Mouse (Mus musculus) retina, postnatal 7 days (tissue): ENCODE results near the gene Chrm2.

Experiments
- DNase-seq: peaks from one replicate; pipeline ENCODE4 v3.0.0-alpha.2; 2012; ENCODE audit warnings: low read depth, low spot score

The Chrm2 gene

DNA sequence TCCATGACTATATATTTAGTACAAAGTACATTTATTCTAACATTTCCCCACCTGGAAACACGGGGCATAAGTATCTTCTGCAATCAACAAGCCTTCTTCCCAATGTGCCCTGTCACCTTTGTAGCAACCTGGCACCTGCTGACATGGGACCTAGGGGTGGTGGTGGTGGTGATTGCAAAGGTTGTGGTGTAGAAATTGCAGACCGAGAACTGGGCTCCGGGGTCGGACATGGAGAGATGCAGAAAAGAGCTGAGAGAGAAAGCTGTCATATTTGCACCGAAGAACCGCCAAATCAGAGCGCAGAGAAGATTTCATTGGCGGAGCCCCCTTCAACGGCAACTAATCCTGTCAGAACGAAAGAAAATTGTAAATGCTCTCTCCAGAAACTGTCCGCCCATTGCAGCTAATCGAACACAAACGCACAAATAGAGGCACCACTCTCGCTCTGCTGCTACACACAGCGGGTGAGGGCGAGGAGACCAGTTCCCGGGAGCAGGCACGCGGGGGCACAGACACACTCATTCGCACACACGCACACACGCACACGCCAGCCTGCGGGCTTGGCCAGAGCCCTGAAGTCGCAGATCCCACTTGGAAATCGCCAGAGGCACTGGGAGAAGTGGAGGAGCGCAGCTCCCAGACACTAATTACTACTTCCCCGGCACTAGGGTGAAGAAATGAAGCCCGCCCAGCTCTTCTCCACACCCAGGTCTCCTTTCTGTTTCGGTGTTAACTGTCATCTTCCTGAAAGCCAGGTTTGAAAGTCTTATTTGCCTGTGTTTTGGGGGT, at the start of gene Chrm2:
TSS of gene Chrm2 (plus strand) at position 473 of the 789 bp plus-strand sequence.
- peak; percentile 23 for DNase-seq

GRCm38 (mm10) chr6:36373983-36374382, 13.9 kb upstream of the Chrm2 start:
- DNase-seq: no peak

DNA sequence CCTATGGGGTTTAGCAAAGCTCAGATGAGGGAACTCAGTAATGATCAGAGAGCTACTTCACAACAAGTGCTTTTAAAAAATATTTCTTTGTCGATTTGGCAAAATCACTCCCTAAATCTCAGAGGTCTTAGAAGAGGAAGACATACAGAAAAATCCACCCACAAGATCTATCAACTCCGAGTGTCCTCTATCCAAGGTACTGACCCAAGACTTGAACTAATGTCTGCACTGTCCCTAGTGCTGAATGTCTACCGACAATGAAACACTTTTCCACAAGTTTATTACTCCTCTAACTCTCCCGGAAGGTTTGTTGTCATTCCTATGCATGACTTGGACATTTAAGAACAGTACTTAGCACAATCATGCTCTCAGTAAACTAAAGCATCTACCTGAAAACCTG, 9.9 kb upstream of the Chrm2 start:
- DNase-seq: no peak

DNA sequence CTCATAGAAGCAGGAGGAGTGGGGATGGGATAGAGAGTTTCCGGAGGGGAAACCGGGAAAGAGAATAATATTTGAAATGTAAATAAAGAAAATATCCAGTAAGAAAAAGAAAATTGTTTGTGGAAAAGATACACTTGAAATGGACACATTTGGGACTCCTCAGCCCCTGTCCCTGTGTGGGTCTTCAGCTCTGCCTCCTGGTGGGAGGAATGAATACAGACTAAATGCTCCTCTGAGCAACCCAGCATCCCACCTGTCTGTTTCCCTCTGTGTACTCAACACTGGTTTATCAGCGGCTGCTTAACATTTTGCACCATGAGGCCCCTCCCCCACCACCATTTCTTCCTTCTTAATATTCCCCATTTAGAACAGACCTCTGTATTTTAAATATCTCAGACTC, 3.8 kb upstream of the Chrm2 start:
- DNase-seq: no peak

- DNase-seq: no peak
Observed at GRCm38 (mm10) chr6:36388401-36389259, 746 bp downstream of the Chrm2 start.

DNA sequence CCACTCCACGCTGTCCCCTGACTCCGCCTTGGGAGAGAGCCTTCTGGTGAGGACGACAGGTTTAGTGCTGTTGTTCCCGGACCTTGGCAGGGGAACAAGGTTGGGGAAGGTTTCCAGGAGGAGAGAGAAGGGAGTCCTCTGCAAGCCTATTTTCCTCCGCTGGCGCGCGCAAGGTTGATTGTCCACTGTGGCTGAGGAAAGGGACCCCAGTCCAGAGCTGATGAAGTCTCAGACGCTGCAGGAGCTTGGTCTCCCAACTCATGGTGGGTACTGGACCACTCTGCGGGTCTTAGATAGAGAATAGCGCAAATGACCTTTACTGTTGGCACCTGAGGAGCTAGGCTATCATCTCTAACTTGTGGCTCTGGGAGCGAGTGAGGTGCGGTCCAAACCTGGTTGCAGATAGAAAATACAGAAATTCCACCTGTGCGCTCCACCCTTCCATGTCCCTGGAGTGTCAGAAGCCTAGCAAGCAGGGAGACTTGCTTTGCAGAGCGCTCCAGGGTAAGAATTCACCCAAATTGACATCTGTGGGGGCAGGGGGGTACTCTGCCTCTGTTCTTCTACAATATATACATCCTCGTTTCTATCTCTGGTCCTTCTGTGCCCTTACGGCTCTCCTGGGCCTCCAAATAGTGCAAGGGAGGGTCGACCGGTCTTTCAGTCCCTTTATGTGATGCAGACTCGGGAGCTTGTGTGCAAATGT, 1.5 kb downstream of the Chrm2 start:
- DNase-seq: no peak

DNA sequence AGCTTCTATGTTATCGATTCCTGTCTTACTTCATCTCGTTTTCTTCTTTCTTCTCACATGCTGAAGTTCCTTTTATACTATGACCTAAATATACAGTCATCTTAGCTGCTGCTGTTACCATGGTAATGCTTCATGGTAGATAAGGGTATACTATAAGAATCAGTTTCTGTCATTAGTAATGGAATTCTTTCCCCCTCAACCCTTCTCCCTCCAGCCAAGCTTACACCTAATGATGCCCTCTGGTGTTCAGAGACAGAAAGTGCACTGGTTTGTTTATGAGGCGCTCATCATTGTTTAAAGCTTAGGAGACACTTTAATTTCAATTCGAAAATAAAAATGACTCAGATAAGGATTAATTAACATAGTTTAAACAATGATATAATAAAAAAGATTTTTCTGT, 5.8 kb downstream of the Chrm2 start:
- no peak for DNase-seq

DNA sequence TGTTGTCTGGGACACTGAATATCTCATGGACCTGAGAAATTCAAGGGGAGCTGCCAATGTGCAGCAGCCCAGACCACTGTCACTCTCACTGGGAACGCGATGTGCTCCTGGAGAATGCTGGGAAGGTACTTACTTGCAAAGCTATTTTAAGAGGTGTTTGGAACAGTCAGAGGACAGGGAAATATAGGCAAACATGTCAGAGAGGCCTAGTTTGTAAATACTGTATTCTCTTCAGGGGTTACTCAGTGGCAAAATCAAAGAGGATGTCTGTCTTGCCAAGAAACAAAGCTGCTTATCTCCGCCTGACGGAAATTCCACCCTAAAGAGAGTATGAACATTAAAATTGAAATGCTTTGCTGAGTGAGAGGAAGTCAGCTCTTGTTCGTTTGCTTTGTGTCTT, 17.3 kb downstream of the Chrm2 start:
- DNase-seq: no peak

DNA sequence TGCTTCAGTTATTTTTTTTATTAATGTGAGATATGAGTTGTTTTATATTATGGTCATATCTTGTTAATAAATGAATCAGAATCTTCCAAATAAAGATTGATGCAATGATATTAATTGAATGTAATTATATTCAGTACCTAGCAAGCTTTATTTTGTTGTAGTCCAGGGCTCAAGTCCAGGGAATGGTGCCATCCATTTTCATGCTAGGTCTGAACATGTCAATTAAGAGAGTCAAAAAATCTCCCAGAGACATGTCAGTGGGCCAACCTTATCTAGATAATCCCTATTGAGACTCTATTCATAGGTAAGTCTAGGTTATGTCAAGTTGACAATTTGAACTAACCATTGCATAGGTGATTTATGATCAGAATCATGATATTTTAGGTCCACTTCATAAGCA, 21.1 kb downstream of the Chrm2 start:
- DNase-seq: no peak

DNA sequence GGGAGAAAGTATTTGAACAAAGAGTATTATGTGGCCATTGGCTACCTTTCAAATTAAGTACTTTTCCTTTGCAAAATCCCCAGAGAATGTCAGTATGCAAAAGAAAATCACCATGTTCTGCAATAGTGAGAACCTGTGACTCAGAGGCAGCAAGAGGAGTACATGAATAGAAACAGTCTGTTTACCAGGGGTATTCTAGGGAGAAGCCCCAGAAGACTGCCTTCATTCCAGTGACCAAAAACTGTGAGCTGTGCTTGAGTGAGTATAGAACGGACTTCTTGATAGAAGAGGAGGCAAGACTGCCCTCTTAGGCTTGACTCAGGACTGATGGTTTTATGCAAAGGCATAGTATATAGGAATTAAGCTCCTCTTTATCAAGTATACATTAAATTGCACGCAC, 22.2 kb downstream of the Chrm2 start:
- DNase-seq: no peak

DNA sequence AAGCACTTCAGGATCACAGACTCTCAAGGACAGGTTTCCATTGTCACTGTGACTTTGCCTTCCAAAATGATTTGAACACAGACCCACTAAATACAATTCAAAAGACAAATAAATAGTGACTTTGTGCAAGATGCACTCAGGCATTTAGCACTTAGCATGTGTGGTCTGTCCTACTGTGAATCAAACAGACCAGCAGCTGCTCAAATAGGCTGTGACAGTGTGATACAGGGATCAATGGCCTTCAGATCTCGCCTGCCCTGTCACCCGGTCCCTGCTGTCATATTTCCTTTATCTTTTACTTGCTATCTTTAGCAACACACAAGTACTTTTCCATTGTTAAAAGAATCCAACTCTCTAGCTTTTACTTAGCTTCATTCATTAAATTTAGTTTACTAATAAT, 31.8 kb downstream of the Chrm2 start:
- DNase-seq: no peak

- no peak for DNase-seq
Observed at GRCm38 (mm10) chr6:36437964-36438363, 50.1 kb downstream of the Chrm2 start.

DNA sequence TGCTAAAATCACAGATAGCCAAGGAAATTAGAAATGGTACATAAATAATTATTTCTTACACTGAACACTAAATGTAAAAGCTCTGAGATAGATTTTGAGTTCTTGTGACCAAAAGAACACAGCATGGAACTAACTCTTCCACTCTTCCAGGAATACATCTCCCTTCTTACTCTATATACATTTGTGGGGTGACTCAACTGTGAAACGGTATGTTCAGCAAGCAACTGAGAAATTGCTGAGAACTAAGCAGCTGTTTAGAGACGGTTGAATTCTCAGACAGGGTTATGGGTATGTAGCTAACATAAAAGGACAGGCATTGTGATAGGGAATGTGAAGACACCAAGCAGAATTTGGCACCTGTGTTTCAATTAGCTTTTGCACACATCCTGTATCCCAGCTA, 51.3 kb downstream of the Chrm2 start:
- no peak for DNase-seq

DNA sequence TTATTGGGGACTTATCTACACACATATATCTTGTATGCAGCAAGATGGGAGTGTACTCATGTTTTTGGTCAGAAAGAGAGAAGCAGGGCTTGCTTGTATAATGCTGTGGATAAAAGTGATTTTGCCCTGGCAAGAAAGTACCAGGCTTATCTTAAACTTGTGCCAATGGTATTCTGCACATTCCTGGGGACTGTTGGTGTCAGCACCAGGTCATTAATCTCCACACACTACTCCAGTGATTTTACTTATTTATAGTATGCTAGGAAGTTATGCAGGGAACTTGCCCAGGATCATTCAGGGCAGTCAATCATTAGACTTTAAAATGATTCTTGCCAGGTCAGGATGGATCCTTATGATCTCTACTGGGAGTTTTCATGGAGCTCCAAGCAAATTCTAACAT, 63.6 kb downstream of the Chrm2 start:
- DNase-seq: no peak

DNA sequence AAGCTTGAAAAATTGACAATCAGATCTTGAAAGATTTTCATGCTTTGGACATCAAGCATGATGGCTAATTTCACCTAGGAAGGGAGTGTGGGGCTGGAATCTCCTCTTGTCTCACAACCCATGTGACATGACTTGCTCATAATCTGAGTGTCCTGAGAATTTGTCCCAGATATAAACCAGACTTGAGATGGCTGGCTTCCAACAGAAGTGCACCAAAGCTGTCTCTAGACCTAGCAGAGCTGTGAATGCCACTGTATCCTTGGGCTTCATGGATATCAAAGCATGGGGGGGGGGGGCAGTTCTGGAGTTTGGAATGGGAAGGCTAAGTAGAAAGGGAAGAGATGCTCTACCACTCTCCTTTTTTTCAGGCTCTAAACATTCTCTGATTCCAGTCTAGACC, 67.2 kb downstream of the Chrm2 start:
- no peak for DNase-seq

GRCm38 (mm10) chr6:36457015-36457414, 69.1 kb downstream of the Chrm2 start:
- DNase-seq: no peak

GRCm38 (mm10) chr6:36464008-36464407, 76.1 kb downstream of the Chrm2 start:
- DNase-seq: no peak

- no peak for DNase-seq
Observed at GRCm38 (mm10) chr6:36484132-36484665, 96.3 kb downstream of the Chrm2 start.

GRCm38 (mm10) chr6:36507008-36507663, 119.3 kb downstream of the Chrm2 start:
- DNase-seq: no peak

GRCm38 (mm10) chr6:36507946-36508345, 120.1 kb downstream of the Chrm2 start:
- peak; percentile 5 for DNase-seq

- no peak for DNase-seq
Observed at GRCm38 (mm10) chr6:36508469-36508868, 120.6 kb downstream of the Chrm2 start.
